Mouse (Mus musculus) cerebellum, adult 2 months (tissue): Measurements from ENCODE around the gene Pgc.

ENCODE experiments used
- CTCF ChIP-seq: fragments of 200-500 bp; IDR thresholded peaks from 2 replicates; pipeline ENCODE4 v1.5.1; 2011; ENCODE audit warnings: low read depth, mild to moderate bottlenecking, control low read depth, low read length, moderate library complexity, borderline replicate concordance; ENCODE audit not compliant: insufficient read depth
- POLR2A ChIP-seq: fragments of 200-500 bp; IDR thresholded peaks from 2 replicates; pipeline ENCODE4 v1.6.1; 2011; ENCODE audit warnings: low read length, control low read depth, borderline replicate concordance; ENCODE audit not compliant: insufficient read depth

GRCm38 (mm10) chr17:47759702-47760410, 33.2 kb downstream of the Pgc start:
- TF ChIP-seq CTCF, result 0 out of 2 replicates have a peak, but pooled peaks have one; percentile 21
- no peak for TF ChIP-seq POLR2A
